Mouse (Mus musculus) heart, embryonic 15.5 days (tissue): ENCODE measurements around the gene Pgm2l1. TPM values are rescaled to one million over a fixed set of nuclear protein-coding genes. Genes with fewer than 3 reads are reported as not detected.

Source experiments
- ATAC-seq: fragments of 200-750 bp; cut with Nextera tagmentation; replicated peaks from 2 replicates; pipeline ENCODE4 v1.8.0; 2017; ENCODE audit warnings: low read depth, moderate TSS enrichment; ENCODE audit not compliant: insufficient number of reproducible peaks, insufficient read depth, low FRiP score
- H3K27ac ChIP-seq: fragments of 300-500 bp; sonication (generic); 2 replicates; pipeline ENCODE4 v1.5.1; 2015; ENCODE audit warnings: mild to moderate bottlenecking, inconsistent platforms
- H3K27me3 ChIP-seq: fragments of 300-500 bp; sonication (generic); 2 replicates; pipeline ENCODE4 v1.6.1; 2015; ENCODE audit warnings: inconsistent platforms
- H3K36me3 ChIP-seq: fragments of 300-500 bp; sonication (generic); 2 replicates; pipeline ENCODE4 v1.6.1; 2015; ENCODE audit warnings: mild to moderate bottlenecking, inconsistent platforms
- H3K4me1 ChIP-seq: fragments of 300-500 bp; sonication (generic); replicated peaks from 2 replicates; pipeline ENCODE4 v1.6.1; 2015; ENCODE audit warnings: inconsistent platforms
- H3K4me2 ChIP-seq: fragments of 300-500 bp; sonication (generic); 2 replicates; pipeline ENCODE4 v1.6.1; 2015; ENCODE audit warnings: inconsistent platforms, mild to moderate bottlenecking, moderate library complexity
- H3K4me3 ChIP-seq: fragments of 300-500 bp; sonication (generic); 2 replicates; pipeline ENCODE4 v1.5.1; 2015; ENCODE audit warnings: mild to moderate bottlenecking, inconsistent platforms
- H3K9ac ChIP-seq: fragments of 300-500 bp; sonication (generic); 2 replicates; pipeline ENCODE4 v1.6.1; 2015; ENCODE audit warnings: mild to moderate bottlenecking, inconsistent platforms
- H3K9me3 ChIP-seq: fragments of 300-500 bp; sonication (generic); replicated peaks from 2 replicates; pipeline ENCODE4 v1.6.1; 2016; ENCODE audit warnings: inconsistent platforms
- WGBS: fragments of 180-500 bp; shearing (Covaris S2); methylation state at CpG from one replicate; pipeline ENCODE4 v1.1.7; 2015; ENCODE audit warnings: mixed read lengths; 5-methylcytosine and 5-hydroxymethylcytosine counted together
- polyA plus RNA-seq: library from polyadenylated mRNA; unstranded; fragments of >200 nt; fragmentation: Nextera tagmentation; extraction: Ambion mirVana; gene quantifications from 2 replicates; pipeline ENCODE4 v1.2.1, GENCODE M21; 2015

Pgm2l1 gene
- polyA plus RNA-seq, result 1.2 and 1.3 TPM in 2 replicates

- Histone ChIP-seq H3K27me3 (no peaks in the 10 kb centered on the region), H3K4me1 (peaks cover 8% of the 10 kb centered on the region; the same call in 1 of the 2 replicates), H3K4me3 (peak within 1 kb of the TSS; percentile 82), H3K4me2 (peak within 1 kb of the TSS; percentile 94), H3K9ac (peak within 1 kb of the TSS; percentile 56), H3K36me3 (no peaks in the 10 kb centered on the region), H3K9me3 (no peaks in the 10 kb centered on the region), H3K27ac (peak within 1 kb of the TSS; percentile 88)
- ATAC-seq, result peak; percentile 99
- under 1% methylated on average over 72 of the region's 72 CpGs for WGBS
Observed at GRCm38 (mm10) chr7:100227158-100227875, at the start of gene Pgm2l1. Gene Pgm2l1, plus strand, starts transcription at chr7:100227394.

- Histone ChIP-seq H3K9me3 (no peaks in the 10 kb centered on the region), H3K4me1 (peaks cover 15% of the 10 kb centered on the region), H3K27me3 (peaks cover 40% of the 10 kb centered on the region), H3K27ac (no peak overlapping the region), H3K4me3 (peak overlapping the region; percentile 49), H3K4me2 (peak overlapping the region; percentile 83), H3K9ac (peak overlapping the region; percentile 34; the same call in 1 of the 2 replicates), H3K36me3 (no peaks in the 10 kb centered on the region)
- 6% methylated on average over 30 of the region's 30 CpGs for WGBS
- ATAC-seq, result peak; percentile 75
Observed at GRCm38 (mm10) chr7:100178016-100178890, 48.9 kb upstream of the Pgm2l1 start.

DNA sequence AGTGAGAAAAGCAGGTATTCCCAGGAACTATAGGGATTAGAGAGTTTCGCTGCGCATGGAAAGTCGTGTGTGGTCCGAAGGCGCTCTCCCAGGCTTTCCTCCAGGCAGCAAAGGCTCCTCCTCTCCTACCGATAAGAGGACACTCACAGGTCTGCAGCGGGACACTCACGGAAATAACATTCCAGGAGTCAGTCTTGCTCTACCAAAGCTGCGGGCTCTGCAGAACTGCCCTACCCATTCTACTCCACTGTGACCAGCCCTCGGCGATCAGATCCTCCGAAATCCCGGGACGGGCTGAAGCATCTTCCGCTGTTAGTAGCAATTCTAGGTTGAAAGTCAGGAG lies 48.3 kb upstream of the Pgm2l1 start:
- peak overlapping the region; percentile 49 for H3K4me3 ChIP-seq
- WGBS, result 4% methylated on average over 15 of the region's 15 CpGs
- peaks cover 40% of the 10 kb centered on the region for H3K27me3 ChIP-seq
- no peaks in the 10 kb centered on the region for H3K36me3 ChIP-seq
- peak overlapping the region; percentile 34; the same call in 1 of the 2 replicates for H3K9ac ChIP-seq
- no peaks in the 10 kb centered on the region for H3K9me3 ChIP-seq
- ATAC-seq, result 0 out of 2 replicates have a peak, but pooled peaks have one; percentile 39
- H3K4me2 ChIP-seq, result peak overlapping the region; percentile 83
- no peak overlapping the region for H3K27ac ChIP-seq
- H3K4me1 ChIP-seq, result peaks cover 15% of the 10 kb centered on the region

DNA sequence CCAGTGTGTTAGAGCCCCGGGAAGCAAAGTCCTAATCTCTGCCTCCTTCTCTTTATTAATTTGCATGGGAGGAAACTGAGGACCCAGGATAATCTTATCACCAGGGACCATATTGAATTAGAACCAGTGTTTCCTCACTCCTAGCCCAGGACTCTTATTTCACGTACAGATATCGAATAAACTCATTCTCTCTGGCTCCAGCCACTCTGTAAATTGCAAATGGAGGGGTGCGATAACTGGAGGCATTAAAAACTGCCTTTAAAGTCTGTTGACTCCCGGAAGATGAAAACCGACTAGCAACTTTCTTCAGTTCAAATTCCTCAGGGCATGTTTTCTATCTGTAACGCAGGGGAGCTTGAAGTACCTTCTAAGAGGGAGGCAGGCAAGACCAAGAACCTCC lies 47.8 kb upstream of the Pgm2l1 start:
- WGBS, result 48% methylated on average over 7 of the region's 7 CpGs
- Histone ChIP-seq H3K4me1 (peaks cover 15% of the 10 kb centered on the region), H3K4me2 (peak overlapping the region; percentile 83), H3K36me3 (no peaks in the 10 kb centered on the region), H3K27me3 (peaks cover 40% of the 10 kb centered on the region), H3K9me3 (no peaks in the 10 kb centered on the region), H3K4me3 (peak overlapping the region; percentile 49), H3K9ac (no peak overlapping the region), H3K27ac (no peak overlapping the region)
- ATAC-seq, result no peak

DNA sequence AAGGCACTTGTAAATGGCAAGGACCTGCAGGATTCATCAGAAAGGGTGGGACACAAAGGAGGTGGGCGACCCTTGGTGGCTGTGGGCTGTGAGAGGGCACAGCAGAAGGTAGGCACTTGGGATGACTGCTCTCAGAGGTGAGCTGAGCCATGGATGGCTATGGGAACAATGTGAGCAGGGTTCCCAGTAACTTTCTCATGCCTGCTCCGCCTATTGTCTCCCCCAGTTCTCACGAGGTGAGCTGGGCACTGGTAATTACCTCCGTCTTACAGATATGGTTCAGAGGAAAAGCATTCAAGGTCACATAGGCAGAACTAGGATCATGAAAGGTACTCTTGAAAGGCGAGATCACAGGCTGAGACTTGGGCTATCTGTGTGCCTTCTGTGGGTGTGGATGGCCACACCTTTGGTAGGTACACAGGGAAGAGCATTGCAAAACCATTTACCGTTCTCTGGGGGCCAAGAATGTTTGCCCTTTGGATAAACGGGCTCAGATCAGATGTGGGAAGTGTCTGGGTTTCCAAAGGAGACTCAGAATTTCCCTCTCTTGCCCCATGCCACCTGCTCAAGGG lies 47.3 kb upstream of the Pgm2l1 start:
- Histone ChIP-seq H3K27me3 (peaks cover 40% of the 10 kb centered on the region), H3K9ac (no peak overlapping the region), H3K36me3 (no peaks in the 10 kb centered on the region), H3K4me1 (peaks cover 15% of the 10 kb centered on the region), H3K27ac (no peak overlapping the region), H3K4me2 (peak overlapping the region; percentile 83; the same call in 1 of the 2 replicates), H3K9me3 (no peaks in the 10 kb centered on the region), H3K4me3 (peak overlapping the region; percentile 49; the same call in 1 of the 2 replicates)
- 69% methylated on average over 7 of the region's 7 CpGs for WGBS
- ATAC-seq, result no peak

- peaks cover 40% of the 10 kb centered on the region for H3K27me3 ChIP-seq
- no peak overlapping the region for H3K27ac ChIP-seq
- no peak for ATAC-seq
- no peak overlapping the region for H3K9ac ChIP-seq
- no peaks in the 10 kb centered on the region for H3K9me3 ChIP-seq
- WGBS, result 75% methylated on average over 2 of the region's 2 CpGs
- H3K4me1 ChIP-seq, result peaks cover 15% of the 10 kb centered on the region
- no peak overlapping the region for H3K4me3 ChIP-seq
- H3K4me2 ChIP-seq, result no peak overlapping the region
- no peaks in the 10 kb centered on the region for H3K36me3 ChIP-seq
Observed at GRCm38 (mm10) chr7:100181176-100181575, 46.0 kb upstream of the Pgm2l1 start.

DNA sequence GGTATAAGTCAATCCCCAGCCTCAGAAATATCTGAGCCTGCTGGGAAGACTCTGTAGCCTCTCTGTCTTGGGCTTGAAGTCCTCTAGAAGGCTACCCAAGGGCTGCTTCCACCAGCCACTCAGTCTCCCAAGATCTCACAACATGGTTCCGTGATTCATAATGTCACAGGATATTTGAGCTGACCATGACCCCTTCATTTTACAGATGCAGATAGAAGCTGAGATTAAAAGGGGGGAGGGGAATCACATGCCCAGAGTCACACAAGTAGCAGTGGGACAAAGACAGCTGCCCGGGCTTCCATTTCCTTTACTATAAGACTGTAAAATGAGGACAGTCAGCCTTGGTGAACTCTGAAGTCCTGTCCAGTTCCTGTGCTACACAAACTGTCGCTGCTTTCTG lies 45.6 kb upstream of the Pgm2l1 start:
- Histone ChIP-seq H3K4me3 (no peak overlapping the region), H3K36me3 (no peaks in the 10 kb centered on the region), H3K9ac (no peak overlapping the region), H3K9me3 (no peaks in the 10 kb centered on the region), H3K4me1 (peaks cover 15% of the 10 kb centered on the region), H3K4me2 (no peak overlapping the region), H3K27me3 (peaks cover 36% of the 10 kb centered on the region), H3K27ac (no peak overlapping the region)
- 68% methylated on average over 3 of the region's 3 CpGs for WGBS
- no peak for ATAC-seq

DNA sequence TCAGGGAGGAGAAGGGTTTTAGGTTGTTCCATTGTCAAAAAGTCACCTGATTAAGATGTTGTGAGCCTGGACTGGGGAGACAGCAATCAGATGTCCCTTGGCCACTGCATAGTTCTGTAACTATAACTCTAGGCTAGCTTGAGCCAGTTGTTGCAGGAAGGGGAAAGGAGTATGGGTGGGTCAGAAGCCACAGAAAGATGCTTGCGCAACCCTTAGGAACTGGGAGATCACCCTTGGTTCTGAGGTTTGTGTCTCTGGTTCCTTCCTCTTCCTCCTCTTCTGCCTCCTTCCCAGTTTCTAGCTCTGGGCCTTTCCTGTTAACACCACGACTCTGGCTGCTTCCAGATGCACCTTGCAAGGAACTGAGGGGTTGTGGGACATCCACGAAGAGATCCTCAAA lies 44.8 kb upstream of the Pgm2l1 start:
- Histone ChIP-seq H3K4me2 (no peak overlapping the region), H3K27me3 (peaks cover 30% of the 10 kb centered on the region), H3K36me3 (no peaks in the 10 kb centered on the region), H3K9me3 (no peaks in the 10 kb centered on the region), H3K4me1 (peaks cover 15% of the 10 kb centered on the region), H3K4me3 (no peak overlapping the region), H3K27ac (no peak overlapping the region), H3K9ac (no peak overlapping the region)
- WGBS, result 60% methylated on average over 3 of the region's 3 CpGs
- ATAC-seq, result no peak

DNA sequence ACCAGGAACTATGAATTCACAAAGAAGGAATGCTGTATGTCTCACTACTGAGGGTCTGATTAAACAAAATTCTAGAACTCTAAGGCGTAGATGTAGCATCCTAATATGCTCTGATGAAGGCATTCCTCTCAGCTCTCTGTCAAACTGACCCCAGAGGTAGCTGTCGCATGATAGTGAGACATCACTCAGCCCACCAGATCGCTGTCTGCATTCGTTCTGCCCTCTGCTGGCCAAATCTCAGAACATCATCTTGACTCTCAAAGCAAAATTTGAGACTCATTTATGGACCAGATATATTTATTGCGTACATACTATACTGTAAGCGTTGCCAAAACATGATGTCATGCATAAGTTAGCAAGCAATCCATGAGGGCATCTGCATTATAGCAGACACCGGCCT lies 39.6 kb upstream of the Pgm2l1 start:
- Histone ChIP-seq H3K9ac (no peak overlapping the region), H3K4me1 (no peaks in the 10 kb centered on the region), H3K27me3 (peaks cover 4% of the 10 kb centered on the region; the same call in 1 of the 2 replicates), H3K36me3 (no peaks in the 10 kb centered on the region), H3K9me3 (no peaks in the 10 kb centered on the region), H3K27ac (no peak overlapping the region), H3K4me2 (no peak overlapping the region), H3K4me3 (no peak overlapping the region)
- WGBS, result 19% methylated on average over 7 of the region's 7 CpGs
- ATAC-seq, result no peak

GRCm38 (mm10) chr7:100190167-100190566 lies 37.0 kb upstream of the Pgm2l1 start:
- WGBS, result 54% methylated on average over 4 of the region's 4 CpGs
- no peak overlapping the region for H3K4me2 ChIP-seq
- H3K27me3 ChIP-seq, result peaks cover 4% of the 10 kb centered on the region; the same call in 1 of the 2 replicates
- H3K9ac ChIP-seq, result no peak overlapping the region
- no peak overlapping the region for H3K27ac ChIP-seq
- H3K4me3 ChIP-seq, result no peak overlapping the region
- no peaks in the 10 kb centered on the region for H3K9me3 ChIP-seq
- H3K36me3 ChIP-seq, result no peaks in the 10 kb centered on the region
- ATAC-seq, result no peak
- no peaks in the 10 kb centered on the region for H3K4me1 ChIP-seq

- no peaks in the 10 kb centered on the region for H3K36me3 ChIP-seq
- H3K4me1 ChIP-seq, result no peaks in the 10 kb centered on the region
- no peak overlapping the region for H3K4me3 ChIP-seq
- no peak overlapping the region for H3K4me2 ChIP-seq
- ATAC-seq, result no peak
- H3K27me3 ChIP-seq, result peaks cover 4% of the 10 kb centered on the region; the same call in 1 of the 2 replicates
- no peaks in the 10 kb centered on the region for H3K9me3 ChIP-seq
- WGBS, result 6% methylated on average over 4 of the region's 4 CpGs
- no peak overlapping the region for H3K9ac ChIP-seq
- H3K27ac ChIP-seq, result no peak overlapping the region
Observed at GRCm38 (mm10) chr7:100190778-100191177, 36.4 kb upstream of the Pgm2l1 start.
